Mouse (Mus musculus): ENCODE results near the gene Cetn2.
A peak's percentile ranks its signal among the peaks of the same experiment; 100 is the strongest.

Cetn2 gene

DNA sequence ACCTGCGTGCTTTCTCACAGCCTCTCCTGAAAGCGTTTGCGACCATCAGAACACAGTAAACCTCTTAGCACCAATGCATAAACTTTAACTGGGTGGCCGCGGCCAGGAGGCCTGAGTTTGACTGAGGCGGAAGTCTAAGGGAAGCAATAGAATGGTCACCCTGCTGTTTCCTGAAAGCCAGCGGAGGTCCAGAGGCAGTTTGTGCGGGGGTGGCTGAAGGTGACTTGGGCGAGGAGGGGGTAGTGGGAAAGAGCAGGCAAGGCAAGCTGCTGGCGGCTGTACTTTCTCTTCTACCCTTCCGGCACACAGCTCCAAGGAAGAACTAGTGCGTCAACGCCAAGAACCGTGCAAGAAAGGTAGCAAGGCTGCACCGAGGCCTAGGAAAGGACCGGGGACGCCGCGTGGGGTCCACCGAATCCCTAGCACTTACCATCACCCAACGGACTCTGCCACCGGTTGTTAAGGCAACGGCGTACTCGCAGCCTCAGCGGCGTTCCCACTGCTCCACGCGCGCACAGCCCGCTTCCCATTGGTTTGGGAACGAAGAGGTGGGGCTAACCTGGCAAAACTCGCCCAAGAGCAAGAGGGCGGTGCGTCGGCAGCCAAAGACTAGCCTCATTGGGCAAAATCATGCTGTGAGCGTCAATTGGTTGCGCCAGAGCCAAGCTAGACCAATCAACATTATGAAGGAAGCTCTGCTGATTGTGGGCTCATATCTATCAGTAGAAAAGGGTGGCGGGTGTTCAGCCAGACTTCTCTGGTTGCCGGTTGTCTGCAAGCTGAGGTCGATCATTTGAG, at the start of gene Cetn2, which contains the start of gene Nsdhl:
TSS of gene Cetn2 (minus strand) at position 528 of the 798 bp plus-strand sequence.
TSS of gene Nsdhl (plus strand) at position 674 of the 798 bp plus-strand sequence.
- peak; percentile 89 for DNase-seq (ENCODE audit: extremely low read depth, insufficient read length, low spot score)

DNA sequence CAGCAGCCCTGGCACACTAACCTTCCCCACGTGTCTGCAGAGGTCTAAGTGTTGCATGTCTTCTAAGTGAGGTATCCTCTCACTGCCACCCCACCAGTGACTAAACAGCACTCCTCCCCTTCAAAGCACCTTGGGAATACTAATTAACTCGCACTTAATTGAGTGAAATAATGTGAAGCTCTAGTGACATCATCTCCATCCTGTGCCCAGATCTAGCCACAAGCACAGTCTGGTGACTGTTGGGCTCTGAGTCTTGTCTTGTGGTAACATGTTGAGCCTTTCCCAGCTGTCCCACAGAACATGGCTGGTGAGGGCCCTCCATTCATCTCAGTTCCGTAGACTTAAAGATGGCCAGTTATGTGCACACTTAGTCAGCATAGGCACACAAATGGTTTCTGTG, 44.5 kb upstream of the Cetn2 start:
- no peak for DNase-seq (ENCODE audit: extremely low read depth, insufficient read length, low spot score)

DNA sequence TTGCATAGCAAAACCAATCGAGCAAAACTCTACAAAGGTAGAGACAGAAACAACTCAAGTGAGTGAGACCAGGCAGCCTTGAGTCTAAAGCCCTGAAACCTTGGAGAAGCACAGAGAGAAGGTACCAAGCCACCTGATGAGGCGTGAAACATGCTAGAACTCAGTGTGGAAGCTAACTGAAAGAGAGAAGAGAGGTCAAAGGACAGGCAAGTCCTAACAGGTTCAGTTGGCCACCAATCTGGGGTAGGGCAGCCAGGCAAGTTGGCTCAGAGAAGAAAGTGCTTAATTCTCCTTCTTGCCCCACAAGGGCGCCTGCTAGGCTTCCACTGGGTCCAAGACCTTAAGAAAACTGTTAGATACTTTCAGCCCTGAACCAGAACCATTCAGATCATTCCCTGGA, 43.3 kb upstream of the Cetn2 start:
- no peak for DNase-seq (ENCODE audit: extremely low read depth, insufficient read length, low spot score)

DNA sequence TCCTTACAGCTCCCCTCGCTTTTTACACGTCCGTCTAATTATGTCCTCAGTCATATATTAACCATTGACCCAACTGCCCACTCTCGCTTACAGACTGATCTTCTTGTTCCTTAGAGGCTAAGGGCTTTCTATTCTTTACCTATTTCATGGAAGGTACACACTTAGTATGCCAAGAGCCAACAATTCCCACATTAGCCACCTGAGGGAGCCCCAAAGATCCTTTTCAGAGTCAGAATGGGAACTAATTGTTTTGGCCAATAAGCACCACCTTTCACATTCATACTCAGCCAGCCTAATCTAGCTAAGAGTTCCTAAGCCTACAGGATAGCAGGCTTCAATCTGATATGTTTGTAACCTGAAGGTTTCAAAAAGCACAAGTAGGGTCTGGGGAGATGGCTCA, 42.2 kb upstream of the Cetn2 start:
- DNase-seq (ENCODE audit: extremely low read depth, insufficient read length, low spot score): no peak

DNA sequence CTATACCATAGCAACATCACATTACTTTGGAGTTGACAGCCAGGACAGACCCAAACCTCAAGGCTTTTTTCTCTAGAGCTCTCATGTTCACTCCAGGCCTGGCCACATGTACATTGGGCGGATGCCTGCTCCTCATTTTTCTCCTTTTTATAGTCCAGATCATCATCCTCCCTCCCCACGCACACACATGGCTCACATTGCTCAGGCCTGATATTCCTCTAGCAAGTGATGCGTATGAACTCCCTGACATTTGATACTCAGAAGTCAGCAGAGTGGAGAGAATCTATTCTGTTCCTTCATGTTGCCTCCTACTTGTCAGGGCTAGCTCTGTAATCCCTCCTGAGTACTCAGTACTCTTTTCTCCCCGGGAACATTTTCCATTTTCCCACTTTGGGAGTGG, 38.3 kb upstream of the Cetn2 start:
- no peak for DNase-seq (ENCODE audit: extremely low read depth, insufficient read length, low spot score)

DNA sequence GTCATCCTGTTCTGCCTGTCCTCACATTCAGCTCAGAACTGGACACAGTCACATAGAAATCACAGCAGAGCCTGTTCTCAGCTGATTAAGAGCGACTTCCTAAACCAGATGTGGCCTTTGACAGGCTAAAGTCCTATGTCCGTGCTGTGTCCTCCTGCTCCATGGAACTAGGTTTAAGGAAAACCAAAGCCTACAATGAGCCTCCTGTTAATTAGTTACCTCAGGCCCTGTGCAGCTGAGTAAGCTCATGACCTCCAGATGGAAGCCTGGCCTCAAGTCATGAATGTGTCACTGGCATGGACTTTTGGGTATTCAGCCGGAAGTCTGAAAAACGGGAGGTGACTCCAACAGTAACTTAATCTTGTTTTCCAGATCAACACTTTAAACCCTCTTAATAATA, 35.3 kb upstream of the Cetn2 start:
- DNase-seq (ENCODE audit: extremely low read depth, insufficient read length, low spot score): no peak

DNA sequence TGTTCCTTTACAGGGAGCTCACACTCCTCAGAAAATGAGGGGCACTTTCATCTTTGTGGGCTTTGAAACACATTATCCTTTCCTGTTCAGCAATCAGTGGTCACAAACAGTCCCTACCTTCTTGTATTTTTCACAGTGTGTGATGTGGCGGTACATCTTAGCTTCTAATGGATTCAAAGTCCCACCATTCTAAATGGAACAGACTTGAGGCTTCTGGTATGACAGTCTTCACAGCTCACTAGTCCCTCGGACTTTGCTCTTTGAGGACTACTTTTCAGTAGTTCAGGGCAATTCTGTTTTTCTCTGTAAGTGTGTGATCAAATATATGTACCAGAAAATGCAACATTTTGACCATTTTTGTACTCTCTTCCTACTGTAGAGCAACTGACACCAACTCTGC, 3.2 kb upstream of the Cetn2 start:
- DNase-seq (ENCODE audit: extremely low read depth, insufficient read length, low spot score): no peak

DNA sequence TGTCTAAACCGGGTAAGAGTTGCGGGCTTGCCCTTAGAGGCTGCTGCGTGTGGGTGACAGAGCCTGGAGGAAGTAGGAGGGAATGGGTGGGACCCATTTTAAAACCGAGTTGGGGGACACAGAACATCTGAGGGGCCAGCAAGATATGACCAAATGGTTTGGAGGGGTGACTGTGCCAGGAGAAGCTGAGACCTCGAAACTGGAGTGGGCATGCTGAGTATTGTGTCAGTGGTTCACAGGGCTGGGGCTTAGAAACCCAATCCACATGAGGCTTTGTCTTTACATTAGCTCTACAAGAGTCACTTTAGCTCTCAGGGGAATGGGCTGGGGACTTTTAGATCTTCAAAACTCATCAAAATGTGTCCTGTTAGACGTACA, 460 bp upstream of the Cetn2 start:
- DNase-seq (ENCODE audit: extremely low read depth, insufficient read length, low spot score): no peak

DNA sequence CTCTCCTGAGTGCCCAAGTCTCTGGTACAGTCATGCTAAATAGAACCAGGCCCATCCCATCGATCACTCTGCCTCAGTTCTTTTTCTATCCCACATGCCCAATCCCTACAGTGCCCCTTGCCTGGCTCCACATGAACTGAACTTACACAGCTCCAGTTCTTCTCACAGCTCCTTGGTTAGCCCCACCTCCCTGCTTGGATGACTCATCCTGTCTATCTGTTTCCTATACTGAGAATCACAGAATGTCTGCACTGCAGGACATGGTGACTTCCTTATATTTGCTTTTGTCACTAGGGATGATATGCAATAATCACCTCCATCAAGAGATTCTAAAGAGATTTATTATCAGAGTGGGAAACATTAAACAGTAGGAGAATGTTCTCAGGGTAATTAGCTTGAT, 6.6 kb downstream of the Cetn2 start:
- no peak for DNase-seq (ENCODE audit: extremely low read depth, insufficient read length, low spot score)

DNA sequence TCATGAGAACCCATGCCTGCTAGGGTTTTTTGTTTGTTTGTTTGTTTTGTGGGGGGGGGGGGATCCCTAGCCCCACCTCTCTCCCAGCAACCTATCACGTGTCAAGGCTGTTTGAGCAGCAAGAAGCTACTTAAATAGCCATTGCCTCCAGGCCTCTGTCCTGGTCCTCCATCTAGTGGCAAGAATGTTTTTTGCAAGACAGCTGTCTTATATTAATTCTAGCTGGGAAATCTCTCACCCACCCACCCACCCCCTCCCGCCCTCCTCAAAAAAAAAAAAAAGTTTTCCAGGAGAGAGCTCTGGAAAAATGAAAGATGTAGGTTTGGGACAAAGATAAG, 9.8 kb downstream of the Cetn2 start:
- DNase-seq (ENCODE audit: extremely low read depth, insufficient read length, low spot score): no peak

DNA sequence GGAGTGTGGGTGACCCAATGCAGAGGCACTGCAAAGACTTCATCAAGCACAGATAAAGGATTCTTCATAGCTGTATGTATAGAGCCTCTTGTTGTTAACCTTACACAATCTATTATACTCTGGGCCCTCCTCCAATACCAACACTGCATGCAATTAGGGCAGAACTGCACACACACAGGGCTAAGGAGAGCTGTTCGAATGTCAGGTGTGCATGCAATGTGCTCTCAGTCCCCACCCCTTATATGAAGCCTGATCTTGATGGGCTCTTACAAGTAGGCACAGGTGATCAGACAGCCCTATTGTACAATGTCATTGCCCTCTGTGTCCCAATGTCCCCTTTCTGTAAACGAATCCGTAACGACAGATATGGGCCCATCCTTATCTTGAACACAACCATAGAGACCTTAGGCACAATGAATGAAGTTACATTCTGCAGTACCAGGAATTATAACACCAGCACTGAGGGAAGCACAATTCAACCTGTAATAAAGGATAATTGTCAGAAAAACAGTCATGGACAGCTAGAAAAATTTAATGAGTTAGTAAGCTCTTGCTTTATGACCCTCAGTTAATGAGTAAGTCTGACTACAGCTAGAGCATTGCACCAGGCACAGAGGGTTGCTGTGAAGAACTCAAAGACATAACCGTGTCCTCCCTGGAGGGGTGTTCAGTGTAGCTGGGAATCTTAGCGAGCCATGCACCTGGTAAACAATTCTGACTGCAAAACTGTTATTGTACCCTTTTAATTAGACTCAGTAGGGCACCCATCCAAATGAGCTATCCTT, 10.4 kb downstream of the Cetn2 start:
- no peak for DNase-seq (ENCODE audit: extremely low read depth, insufficient read length, low spot score)

DNA sequence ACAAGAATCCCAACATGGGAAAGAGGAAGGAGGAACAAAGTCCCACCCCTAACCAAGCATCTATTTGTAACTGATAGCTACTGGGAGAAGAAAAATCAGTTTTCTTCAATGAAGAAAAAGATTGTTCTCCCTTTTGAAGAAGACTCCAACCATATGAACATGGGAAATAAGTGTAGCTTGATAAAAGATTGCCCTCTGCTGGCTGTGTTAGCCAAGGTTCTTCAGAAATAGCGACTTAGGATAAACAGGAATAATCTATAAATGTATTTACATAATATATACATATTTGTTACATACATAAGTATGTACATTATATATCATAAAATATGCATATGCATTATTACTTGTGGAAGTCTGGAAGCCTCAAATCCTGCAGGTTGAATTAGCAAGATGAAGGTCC, 15.7 kb downstream of the Cetn2 start:
- no peak for DNase-seq (ENCODE audit: extremely low read depth, insufficient read length, low spot score)

DNA sequence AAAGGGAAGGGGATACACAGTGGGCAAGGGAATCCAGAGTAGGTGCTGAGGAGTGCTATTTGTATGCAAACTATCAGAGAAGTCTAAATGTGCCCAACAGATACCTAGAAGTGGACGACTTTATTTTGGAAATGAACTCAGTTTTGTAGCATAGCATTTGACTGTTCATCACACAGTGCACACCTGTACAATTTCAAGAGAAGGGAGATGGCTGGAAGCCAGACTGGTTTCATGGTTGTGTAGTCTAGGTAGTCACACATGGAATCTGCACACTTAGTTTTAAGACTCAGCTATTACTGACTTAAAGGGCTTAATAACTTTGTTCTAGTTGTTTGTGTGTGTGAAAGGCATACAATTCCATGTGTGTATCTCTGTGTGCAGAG, 22.2 kb downstream of the Cetn2 start:
- DNase-seq (ENCODE audit: extremely low read depth, insufficient read length, low spot score): no peak

DNA sequence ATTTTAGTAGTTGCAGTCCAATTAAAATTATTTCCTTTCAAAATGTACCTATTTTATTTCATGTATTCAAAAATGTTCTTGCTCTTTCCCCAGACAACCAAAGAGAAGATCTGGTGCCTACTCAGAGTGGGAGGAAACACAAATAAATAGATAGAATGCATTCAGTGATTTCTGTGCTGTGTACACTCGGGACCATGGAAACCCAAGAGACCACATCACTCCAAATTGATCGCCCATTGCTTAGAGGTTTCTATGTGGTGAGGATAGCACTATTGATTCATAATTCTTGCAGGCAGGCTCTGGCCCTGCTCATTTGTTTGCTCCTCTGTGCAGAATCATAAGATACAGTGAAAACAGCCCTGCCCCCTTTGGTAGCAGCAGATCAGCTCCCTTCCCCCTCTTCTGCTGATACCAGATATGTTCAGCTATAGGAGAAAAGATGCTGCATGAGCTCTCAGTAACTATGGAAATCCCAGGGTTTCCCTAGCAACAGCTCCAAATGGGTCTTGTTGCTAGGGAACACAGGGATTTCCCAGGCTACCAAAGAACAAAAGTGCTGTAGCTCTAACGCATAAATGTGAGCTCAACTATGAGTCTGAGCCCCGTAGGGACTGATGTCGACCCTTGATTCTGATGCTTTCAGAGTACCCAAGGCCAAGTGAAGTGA, 22.7 kb downstream of the Cetn2 start:
- no peak for DNase-seq (ENCODE audit: extremely low read depth, insufficient read length, low spot score)
